Mouse (Mus musculus): ENCODE results near the gene Ccdc69.

DNA sequence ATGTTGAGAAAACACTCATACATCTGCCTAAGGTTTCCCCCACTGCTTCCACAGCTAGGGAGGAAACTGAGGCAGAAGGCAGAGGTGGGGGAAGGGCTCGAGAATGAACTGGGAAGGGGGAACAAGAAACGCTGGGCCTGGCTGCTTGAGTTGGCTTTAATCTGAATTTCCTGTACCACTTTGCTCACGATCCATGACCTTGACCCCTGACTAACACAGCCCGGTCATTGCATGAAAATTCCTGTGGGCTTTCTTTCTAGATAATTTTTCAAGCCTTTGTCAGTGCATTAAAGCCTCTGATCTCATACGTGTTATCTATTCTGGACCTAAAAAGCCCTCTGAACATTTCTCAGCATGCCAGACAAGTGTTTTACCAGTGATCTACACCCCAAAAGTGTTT, 15.1 kb downstream of the Ccdc69 start:
- no peak for TF ChIP-seq GATA1 (IDR thresholded peaks at IDR 0.05; ENCODE audit: borderline replicate concordance, low read length)
- no peak for TF ChIP-seq FLI1 (IDR thresholded peaks at IDR 0.05; ENCODE audit: low read length)

Measured in megakaryocyte, embryonic 14.5 days (primary cell).